Mouse (Mus musculus): Measurements from ENCODE around the gene P2rx6. TPM values are rescaled to one million over a fixed set of nuclear protein-coding genes. Genes with fewer than 3 reads are reported as not detected.
"Not testable (repeated sequence)": the region's sequence is repeated elsewhere in the genome, so short reads cannot be mapped to it uniquely, and the experiment has no call there.

The P2rx6 gene
- polyA plus RNA-seq, 1 experiment from 2014 or later, result 2.1 TPM

DNA sequence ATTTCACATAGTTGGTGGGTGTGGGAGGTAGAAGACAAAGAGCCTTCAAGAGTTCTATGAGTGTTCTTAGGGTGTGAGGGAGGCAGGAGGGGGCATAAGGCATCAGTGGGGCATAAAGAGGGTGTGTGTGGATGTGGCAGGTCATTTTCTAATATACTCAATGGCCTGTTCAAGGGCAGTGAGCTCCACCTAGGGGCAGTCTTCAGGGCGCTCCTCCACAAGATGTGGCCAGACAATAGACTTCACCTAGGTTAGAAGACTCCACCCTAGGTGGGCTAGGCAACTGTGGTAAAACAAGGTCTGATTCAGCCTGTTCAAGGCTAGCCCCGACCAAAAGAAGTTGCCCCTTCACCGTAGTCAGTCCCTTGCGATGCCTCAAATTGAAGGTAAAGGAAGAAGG, 29.4 kb upstream of the P2rx6 start:
- H3K36me3 ChIP-seq (ENCODE audit: control insufficient read depth, insufficient read depth, low read length), result peaks cover 3% of the 10 kb centered on the region; the same call in 1 of the 2 replicates
- no peak overlapping the region for H3K4me2 ChIP-seq (ENCODE audit: low read depth, low read length)
- 0 out of 2 replicates have a peak overlapping the region, but pooled peaks have one; percentile 85 for H3K9ac ChIP-seq (ENCODE audit: low read length)
- ATAC-seq (ENCODE audit: insufficient read depth, low FRiP score), result no peak
- H3K27ac ChIP-seq (ENCODE audit: low read length), result no peak overlapping the region
- peaks cover 18% of the 10 kb centered on the region for H3K4me1 ChIP-seq (ENCODE audit: control insufficient read depth, insufficient read depth, low read length)
- WGBS, result 61% methylated on average over 4 of the region's 4 CpGs
- H3K4me3 ChIP-seq (replicated peaks; ENCODE audit: low read length), result no peak overlapping the region
- H3K27me3 ChIP-seq (ENCODE audit: control insufficient read depth, insufficient read depth, low read length), result no peaks in the 10 kb centered on the region
- H3K9me3 ChIP-seq (replicated peaks; ENCODE audit: control insufficient read depth, low read length), result no peaks in the 10 kb centered on the region

DNA sequence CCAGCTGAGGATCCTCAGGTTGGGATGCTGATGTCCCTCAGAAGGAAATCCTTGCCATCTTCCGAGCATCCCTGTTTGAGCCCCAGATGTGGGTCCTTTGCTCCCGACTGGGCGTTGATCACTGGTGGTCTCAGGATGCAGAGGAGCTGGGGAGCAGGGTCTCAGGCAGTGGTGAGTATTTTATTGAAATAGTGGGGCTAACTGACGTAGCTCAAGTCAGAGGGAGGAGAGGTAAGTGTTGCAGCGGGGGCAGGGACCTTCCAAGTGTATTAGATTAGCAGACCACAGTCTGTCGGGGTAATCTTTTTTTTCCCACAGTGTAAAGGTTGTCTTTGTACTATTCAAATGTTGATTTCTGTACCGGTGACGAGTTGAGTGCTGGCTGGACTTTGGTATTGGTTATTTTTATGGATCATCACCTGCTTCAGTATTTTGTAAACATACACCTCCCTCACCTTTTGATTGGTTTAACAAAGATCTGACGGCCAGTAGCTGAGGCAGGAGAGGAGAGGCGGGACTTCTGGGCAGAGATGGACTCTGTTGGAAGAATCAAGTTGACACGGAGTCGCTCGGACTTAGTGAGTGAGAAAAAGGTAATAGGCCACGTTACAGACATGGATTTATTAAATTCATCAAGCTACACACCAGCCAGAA, 28.9 kb upstream of the P2rx6 start:
- H3K9me3 ChIP-seq (replicated peaks; ENCODE audit: control insufficient read depth, low read length), result no peaks in the 10 kb centered on the region
- no peak for ATAC-seq (ENCODE audit: insufficient read depth, low FRiP score)
- WGBS, result 68% methylated on average over 14 of the region's 14 CpGs
- no peak overlapping the region for H3K9ac ChIP-seq (ENCODE audit: low read length)
- no peak overlapping the region for H3K4me3 ChIP-seq (replicated peaks; ENCODE audit: low read length)
- no peak overlapping the region for H3K4me2 ChIP-seq (ENCODE audit: low read depth, low read length)
- H3K27me3 ChIP-seq (ENCODE audit: control insufficient read depth, insufficient read depth, low read length), result no peaks in the 10 kb centered on the region
- H3K36me3 ChIP-seq (ENCODE audit: control insufficient read depth, insufficient read depth, low read length), result no peaks in the 10 kb centered on the region
- H3K4me1 ChIP-seq (ENCODE audit: control insufficient read depth, insufficient read depth, low read length), result peaks cover 18% of the 10 kb centered on the region
- no peak overlapping the region for H3K27ac ChIP-seq (ENCODE audit: low read length)

DNA sequence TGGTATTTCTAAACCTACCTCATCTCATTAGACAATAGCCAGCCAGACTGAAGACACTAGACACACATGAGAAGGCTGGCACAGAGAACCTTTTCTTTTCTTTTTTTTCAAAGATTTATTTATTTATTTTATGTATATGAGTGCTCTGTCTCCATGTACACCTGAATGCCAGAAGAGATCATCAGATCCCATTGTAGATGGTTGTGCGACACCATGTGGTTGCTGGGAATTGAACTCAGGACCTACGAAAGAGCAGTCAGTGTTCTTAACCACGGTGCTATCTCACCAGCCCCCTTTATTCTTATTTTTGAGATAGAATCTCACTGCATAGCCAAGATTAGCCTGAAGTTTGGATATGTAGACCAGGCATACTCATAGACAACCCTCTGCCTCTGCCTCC, 25.1 kb upstream of the P2rx6 start:
- Histone ChIP-seq H3K4me2 (ENCODE audit: low read depth, low read length) (no peak overlapping the region), H3K4me1 (ENCODE audit: control insufficient read depth, insufficient read depth, low read length) (peaks cover 4% of the 10 kb centered on the region), H3K4me3 (replicated peaks; ENCODE audit: low read length) (no peak overlapping the region), H3K27ac (ENCODE audit: low read length) (no peak overlapping the region), H3K27me3 (ENCODE audit: control insufficient read depth, insufficient read depth, low read length) (no peaks in the 10 kb centered on the region; the same call in 1 of the 2 replicates), H3K9me3 (replicated peaks; ENCODE audit: control insufficient read depth, low read length) (no peaks in the 10 kb centered on the region), H3K36me3 (ENCODE audit: control insufficient read depth, insufficient read depth, low read length) (no peaks in the 10 kb centered on the region), H3K9ac (ENCODE audit: low read length) (no peak overlapping the region)
- no peak for ATAC-seq (ENCODE audit: insufficient read depth, low FRiP score)
- WGBS, result 86% methylated on average over 3 of the region's 3 CpGs

DNA sequence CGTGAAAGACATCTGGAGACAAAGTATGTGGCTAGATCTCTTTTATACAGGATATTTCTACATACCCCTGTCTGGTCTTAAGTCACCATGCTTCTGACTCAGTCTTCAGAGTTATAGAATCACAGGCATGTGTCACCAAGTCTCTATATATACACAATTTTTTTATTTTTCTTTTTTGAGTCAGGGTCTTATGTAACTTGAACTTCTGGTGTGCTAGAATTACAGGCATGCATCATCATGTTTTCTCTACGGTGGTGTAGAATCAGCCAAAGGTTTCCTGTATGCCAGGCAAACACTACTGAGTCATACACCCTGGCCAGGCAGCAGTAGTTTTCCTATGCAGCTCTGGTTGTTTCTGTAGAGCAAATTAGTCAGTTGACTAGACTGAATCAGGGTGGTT, 19.1 kb upstream of the P2rx6 start:
- ATAC-seq (ENCODE audit: insufficient read depth, low FRiP score), result no peak
- no peaks in the 10 kb centered on the region for H3K9me3 ChIP-seq (replicated peaks; ENCODE audit: control insufficient read depth, low read length)
- H3K4me1 ChIP-seq (ENCODE audit: control insufficient read depth, insufficient read depth, low read length), result no peaks in the 10 kb centered on the region
- no peak overlapping the region for H3K27ac ChIP-seq (ENCODE audit: low read length)
- H3K36me3 ChIP-seq (ENCODE audit: control insufficient read depth, insufficient read depth, low read length), result no peaks in the 10 kb centered on the region
- no peak overlapping the region for H3K4me3 ChIP-seq (replicated peaks; ENCODE audit: low read length)
- no peaks in the 10 kb centered on the region; the same call in 1 of the 2 replicates for H3K27me3 ChIP-seq (ENCODE audit: control insufficient read depth, insufficient read depth, low read length)
- 62% methylated on average over 2 of the region's 2 CpGs for WGBS
- H3K4me2 ChIP-seq (ENCODE audit: low read depth, low read length), result no peak overlapping the region
- no peak overlapping the region for H3K9ac ChIP-seq (ENCODE audit: low read length)

DNA sequence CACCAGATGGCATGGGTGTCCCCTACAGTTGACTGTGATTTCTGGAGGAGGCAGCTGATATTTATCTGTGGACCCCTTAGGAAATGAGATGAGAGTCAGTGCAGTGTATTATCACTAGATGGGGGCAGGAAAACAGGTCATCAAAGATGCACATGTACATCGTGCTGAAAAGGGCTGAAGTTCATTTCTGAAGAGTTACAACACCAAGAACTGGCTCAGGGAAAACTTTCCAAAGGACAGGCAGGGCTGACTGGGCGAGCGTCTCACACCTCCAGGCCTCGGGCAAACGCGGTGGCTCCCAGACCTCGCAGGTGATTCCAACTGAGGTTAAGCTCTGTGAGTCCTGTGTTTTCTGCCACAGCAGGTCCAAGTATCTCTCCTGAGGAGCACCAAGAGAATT, 8.8 kb upstream of the P2rx6 start:
- Histone ChIP-seq H3K9ac (ENCODE audit: low read length) (no peak overlapping the region), H3K27me3 (ENCODE audit: control insufficient read depth, insufficient read depth, low read length) (no peaks in the 10 kb centered on the region), H3K9me3 (replicated peaks; ENCODE audit: control insufficient read depth, low read length) (no peaks in the 10 kb centered on the region), H3K4me3 (replicated peaks; ENCODE audit: low read length) (no peak overlapping the region), H3K27ac (ENCODE audit: low read length) (no peak overlapping the region), H3K4me2 (ENCODE audit: low read depth, low read length) (no peak overlapping the region), H3K36me3 (ENCODE audit: control insufficient read depth, insufficient read depth, low read length) (no peaks in the 10 kb centered on the region), H3K4me1 (ENCODE audit: control insufficient read depth, insufficient read depth, low read length) (peaks cover 9% of the 10 kb centered on the region)
- WGBS, result 68% methylated on average over 7 of the region's 7 CpGs
- ATAC-seq (ENCODE audit: insufficient read depth, low FRiP score), result no peak

DNA sequence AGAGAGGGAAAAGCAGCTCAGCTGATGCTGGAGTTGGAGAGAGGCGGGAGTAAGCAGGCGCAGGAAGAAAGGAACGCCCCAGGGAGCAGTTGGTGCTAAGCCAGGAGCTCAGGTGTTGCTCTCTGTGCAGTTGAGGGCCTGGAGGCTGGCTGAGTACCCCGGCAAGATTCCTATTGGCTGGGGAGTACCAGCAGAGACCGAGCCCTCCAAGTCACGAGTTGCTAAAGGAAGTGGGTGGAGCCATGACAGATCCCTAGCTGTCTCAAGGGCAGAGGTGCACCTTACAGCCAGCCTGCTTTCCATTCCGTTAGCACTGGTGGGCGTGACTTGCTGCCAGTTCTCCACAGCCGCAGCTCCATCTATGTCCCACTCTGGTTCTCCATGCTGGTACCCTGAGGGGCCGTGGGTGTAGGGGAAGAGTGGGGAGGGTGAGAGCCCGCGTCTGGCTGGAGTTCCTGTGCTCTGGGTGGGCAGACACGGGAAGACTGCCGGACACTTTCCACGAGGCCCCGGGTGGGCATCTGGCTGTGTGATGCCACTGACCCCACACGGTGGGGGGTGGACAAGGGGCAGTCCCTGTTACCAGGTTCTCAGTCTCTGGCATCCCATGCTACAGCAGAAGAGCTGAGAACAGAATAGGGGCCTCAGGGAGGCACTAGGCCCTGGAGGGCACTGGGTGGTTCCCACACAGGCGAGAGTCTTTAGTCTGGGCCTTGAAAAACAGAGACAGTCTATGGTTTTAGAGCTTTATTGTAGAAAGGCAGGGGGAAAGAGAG, 7.6 kb upstream of the P2rx6 start:
- Histone ChIP-seq H3K4me1 (ENCODE audit: control insufficient read depth, insufficient read depth, low read length) (peaks cover 19% of the 10 kb centered on the region), H3K27me3 (ENCODE audit: control insufficient read depth, insufficient read depth, low read length) (no peaks in the 10 kb centered on the region), H3K9me3 (replicated peaks; ENCODE audit: control insufficient read depth, low read length) (no peaks in the 10 kb centered on the region), H3K36me3 (ENCODE audit: control insufficient read depth, insufficient read depth, low read length) (no peaks in the 10 kb centered on the region), H3K4me2 (ENCODE audit: low read depth, low read length) (peak overlapping the region; percentile 45), H3K9ac (ENCODE audit: low read length) (0 out of 2 replicates have a peak overlapping the region, but pooled peaks have one; percentile 21), H3K27ac (ENCODE audit: low read length) (peak overlapping the region; percentile 9; the same call in 1 of the 2 replicates), H3K4me3 (replicated peaks; ENCODE audit: low read length) (peak overlapping the region; percentile 24; the same call in 1 of the 2 replicates)
- 9% methylated on average over 18 of the region's 18 CpGs for whole genome bisulfite sequencing
- peak; percentile 92 for ATAC-seq (ENCODE audit: insufficient read depth, low FRiP score)

DNA sequence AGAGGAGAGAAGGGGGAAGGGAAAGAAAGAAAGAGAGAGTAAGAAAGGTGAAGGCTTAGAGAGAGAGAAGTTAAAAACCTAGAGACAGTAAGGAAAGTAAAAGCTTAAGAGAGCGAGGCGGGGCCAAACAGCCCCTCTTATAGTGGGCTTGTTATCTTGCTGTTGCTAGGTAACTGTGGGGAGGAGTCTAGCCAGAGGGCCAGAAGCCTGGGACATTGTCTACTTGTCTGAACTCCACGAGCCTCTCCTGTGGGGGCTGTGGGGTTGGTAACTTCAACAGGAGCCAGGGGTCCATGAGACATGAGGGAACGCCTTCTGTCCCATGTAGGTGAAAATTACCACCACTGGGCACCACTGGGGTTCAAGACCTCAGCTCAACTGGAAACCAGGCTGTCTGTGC, 7.0 kb upstream of the P2rx6 start:
- not testable (repeated sequence) for H3K9ac ChIP-seq (ENCODE audit: low read length); H3K36me3 ChIP-seq (ENCODE audit: control insufficient read depth, insufficient read depth, low read length); H3K27me3 ChIP-seq (ENCODE audit: control insufficient read depth, insufficient read depth, low read length); H3K4me3 ChIP-seq (replicated peaks; ENCODE audit: low read length); H3K27ac ChIP-seq (ENCODE audit: low read length); ATAC-seq (ENCODE audit: insufficient read depth, low FRiP score); H3K9me3 ChIP-seq (replicated peaks; ENCODE audit: control insufficient read depth, low read length)
- WGBS, result 26% methylated on average over 4 of the region's 4 CpGs
- Histone ChIP-seq H3K4me1 (ENCODE audit: control insufficient read depth, insufficient read depth, low read length) (peaks cover 22% of the 10 kb centered on the region), H3K4me2 (ENCODE audit: low read depth, low read length) (peak overlapping the region; percentile 45; the same call in 1 of the 2 replicates)

DNA sequence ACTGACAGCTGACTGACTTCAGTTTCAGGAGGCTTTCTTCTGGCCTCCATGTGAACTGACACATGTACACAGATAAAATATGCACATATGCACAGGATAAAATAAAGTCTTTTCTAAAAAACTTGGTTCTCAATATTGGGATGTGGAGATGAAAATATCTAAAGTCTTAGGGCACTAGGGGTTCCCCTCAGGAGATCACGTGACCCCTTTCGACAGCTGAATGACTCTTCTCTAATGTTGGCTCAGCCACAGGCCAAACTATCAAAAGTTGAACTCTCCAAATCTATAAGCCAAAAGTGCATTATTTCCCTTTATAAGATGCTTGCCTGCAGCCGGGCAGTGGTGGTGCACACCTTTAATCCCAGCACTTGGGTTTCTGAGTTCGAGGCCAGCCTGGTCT, 5.5 kb upstream of the P2rx6 start:
- peaks cover 22% of the 10 kb centered on the region for H3K4me1 ChIP-seq (ENCODE audit: control insufficient read depth, insufficient read depth, low read length)
- H3K4me2 ChIP-seq (ENCODE audit: low read depth, low read length), result no peak overlapping the region
- H3K36me3 ChIP-seq (ENCODE audit: control insufficient read depth, insufficient read depth, low read length), result no peaks in the 10 kb centered on the region
- no peaks in the 10 kb centered on the region for H3K27me3 ChIP-seq (ENCODE audit: control insufficient read depth, insufficient read depth, low read length)
- H3K9ac ChIP-seq (ENCODE audit: low read length), result no peak overlapping the region
- no peaks in the 10 kb centered on the region for H3K9me3 ChIP-seq (replicated peaks; ENCODE audit: control insufficient read depth, low read length)
- 89% methylated on average over 4 of the region's 4 CpGs for WGBS
- ATAC-seq (ENCODE audit: insufficient read depth, low FRiP score), result no peak
- H3K4me3 ChIP-seq (replicated peaks; ENCODE audit: low read length), result no peak overlapping the region
- no peak overlapping the region for H3K27ac ChIP-seq (ENCODE audit: low read length)

DNA sequence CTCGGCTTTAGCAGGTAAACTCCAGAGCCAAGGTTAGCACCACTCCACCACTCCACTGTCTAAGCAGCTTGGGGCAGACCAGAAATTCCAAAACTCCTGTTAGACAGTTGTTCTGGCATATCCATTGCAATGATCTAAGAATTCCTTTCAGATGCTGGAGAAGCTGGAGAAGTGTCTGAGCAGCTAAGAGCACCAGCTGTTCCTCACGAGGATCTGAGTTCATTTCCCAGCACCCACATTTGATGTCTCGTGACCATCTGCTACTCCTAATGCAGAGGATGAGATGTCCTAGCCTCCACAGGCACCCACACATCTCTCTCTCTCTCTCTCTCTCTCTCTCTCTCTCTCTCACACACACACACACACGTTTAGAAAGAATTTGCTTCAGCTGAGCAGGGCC, 4.8 kb upstream of the P2rx6 start:
- Histone ChIP-seq H3K27me3 (ENCODE audit: control insufficient read depth, insufficient read depth, low read length) (no peaks in the 10 kb centered on the region), H3K4me1 (ENCODE audit: control insufficient read depth, insufficient read depth, low read length) (peaks cover 26% of the 10 kb centered on the region), H3K9ac (ENCODE audit: low read length) (no peak overlapping the region), H3K9me3 (replicated peaks; ENCODE audit: control insufficient read depth, low read length) (no peaks in the 10 kb centered on the region), H3K4me2 (ENCODE audit: low read depth, low read length) (no peak overlapping the region), H3K27ac (ENCODE audit: low read length) (no peak overlapping the region), H3K36me3 (ENCODE audit: control insufficient read depth, insufficient read depth, low read length) (no peaks in the 10 kb centered on the region), H3K4me3 (replicated peaks; ENCODE audit: low read length) (no peak overlapping the region)
- ATAC-seq (ENCODE audit: insufficient read depth, low FRiP score), result no peak
- WGBS, result 45% methylated on average over 4 of the region's 4 CpGs

Measured in stomach, embryonic 16.5 days (tissue).